In genomic region chr6:128022207-128022606, GRCm38 (mm10) we compare ENCODE assay signal across 9 mouse cellular contexts.
A peak's percentile ranks its signal among the peaks of the same experiment; 100 is the strongest.
DNase-seq lines count a peak whose midpoint lies in the region; ATAC-seq and TF ChIP-seq lines count a peak whose summit lies in the region.
"Had no signal": no experiment of that assay in that cellular context is flagged by ENCODE, and none has a peak within 500 bp of the region (broad histone marks: within the 10 kb centered on the region; RNA-seq: fewer than 3 reads in every experiment).

No protein-coding gene starts in this region.

- H3K27ac ChIP-seq in heart, embryonic 11.5 days (ENCODE audit: low read depth, low read length): peak overlapping the region; percentile 32
- H3K27ac ChIP-seq in embryonic facial prominence, embryonic 14.5 days (replicated peaks; ENCODE audit: low read depth, low read length): no peak overlapping the region
- 0 out of 2 replicates have a peak overlapping the region, but pooled peaks have one; percentile 7 for H3K27ac ChIP-seq in midbrain, embryonic 13.5 days
- H3K27ac ChIP-seq in gastrocnemius, adult 2 months: no peak overlapping the region

- peaks cover 51% of the 10 kb centered on the region for H3K4me1 ChIP-seq in heart, embryonic 11.5 days (ENCODE audit: control insufficient read depth, insufficient read depth, low read length)
- H3K4me1 ChIP-seq in embryonic facial prominence, embryonic 14.5 days (ENCODE audit: control insufficient read depth, insufficient read depth, low read length): peaks cover 50% of the 10 kb centered on the region
- H3K4me1 ChIP-seq in midbrain, embryonic 13.5 days (replicated peaks): peaks cover 40% of the 10 kb centered on the region

- no peak for ATAC-seq in heart, embryonic 11.5 days (replicated peaks; ENCODE audit: insufficient number of reproducible peaks, low FRiP score, low TSS enrichment)
- peak; percentile 42; the same call in 1 of the 2 replicates for ATAC-seq in embryonic facial prominence, embryonic 14.5 days (ENCODE audit: low read depth)
- 0 out of 2 replicates have a peak, but pooled peaks have one; percentile 31 for ATAC-seq in midbrain, embryonic 13.5 days

- no peaks in the 10 kb centered on the region for H3K9me3 ChIP-seq in heart, embryonic 11.5 days (replicated peaks; ENCODE audit: control insufficient read depth, low read length)
- no peaks in the 10 kb centered on the region for H3K9me3 ChIP-seq in embryonic facial prominence, embryonic 14.5 days (ENCODE audit: control insufficient read depth, low read length)
- no peaks in the 10 kb centered on the region for H3K9me3 ChIP-seq in midbrain, embryonic 13.5 days

- intact Hi-C loops in heart, postnatal 14 days (cut with DNase I): no loop called here
- intact Hi-C loops in gastrocnemius, adult 2 months (cut with DNase I): no loop called here

- no peaks in the 10 kb centered on the region for H3K27me3 ChIP-seq in heart, embryonic 11.5 days (ENCODE audit: control insufficient read depth, insufficient read depth, low read length)
- no peaks in the 10 kb centered on the region for H3K27me3 ChIP-seq in embryonic facial prominence, embryonic 14.5 days (replicated peaks; ENCODE audit: control insufficient read depth, insufficient read depth, low read length)
- no peaks in the 10 kb centered on the region; the same call in 1 of the 2 replicates for H3K27me3 ChIP-seq in midbrain, embryonic 13.5 days

- no peak for DNase-seq in heart, postnatal 14 days
- peak; percentile 92 for DNase-seq in embryo, embryonic 10 days (ENCODE audit: low spot score)
- DNase-seq in embryonic facial prominence, embryonic 14.5 days (ENCODE audit: low spot score): peak; percentile 48
- no peak for DNase-seq in gastrocnemius, adult 2 months
- DNase-seq in gastrocnemius, postnatal 4 days (ENCODE audit: low spot score in 2 of 2): no peak
- DNase-seq in c-Kit-positive CD71-positive TER-119-positive erythroid progenitor cells, embryonic 14.5 days (ENCODE audit: low spot score): no peak
- DNase-seq: gastrocnemius, postnatal 10 days had no signal

- 35% methylated on average over 6 of the region's 6 CpGs for WGBS in heart, embryonic 11.5 days (ENCODE audit: insufficient replicate concordance)
- WGBS in embryonic facial prominence, embryonic 14.5 days: 33% methylated on average over 6 of the region's 6 CpGs
- WGBS in midbrain, embryonic 13.5 days: 22% methylated on average over 6 of the region's 6 CpGs

- no peaks in the 10 kb centered on the region for H3K36me3 ChIP-seq in heart, embryonic 11.5 days (ENCODE audit: control insufficient read depth, insufficient read depth, low read length)
- 0 out of 2 replicates have a peak, but pooled peaks cover 4% of the 10 kb centered on the region for H3K36me3 ChIP-seq in embryonic facial prominence, embryonic 14.5 days (ENCODE audit: control insufficient read depth, insufficient read depth, low read length)
- no peaks in the 10 kb centered on the region for H3K36me3 ChIP-seq in midbrain, embryonic 13.5 days

- H3K4me3 ChIP-seq in heart, embryonic 11.5 days (ENCODE audit: low read depth, low read length): no peak overlapping the region
- H3K4me3 ChIP-seq in embryonic facial prominence, embryonic 14.5 days (ENCODE audit: low read depth, low read length): no peak overlapping the region
- H3K4me3 ChIP-seq in midbrain, embryonic 13.5 days (replicated peaks): no peak overlapping the region
- no peak overlapping the region for H3K4me3 ChIP-seq in gastrocnemius, adult 2 months

- TF ChIP-seq CTCF in gastrocnemius, adult 2 months (IDR thresholded peaks at IDR 0.05): no peak

- peak overlapping the region; percentile 52; the same call in 1 of the 2 replicates for H3K9ac ChIP-seq in heart, embryonic 11.5 days (ENCODE audit: low read depth, low read length)
- H3K9ac ChIP-seq in embryonic facial prominence, embryonic 14.5 days (ENCODE audit: low read depth, low read length): no peak overlapping the region
- no peak overlapping the region for H3K9ac ChIP-seq in midbrain, embryonic 13.5 days (replicated peaks)

- no peak overlapping the region for H3K4me2 ChIP-seq in heart, embryonic 11.5 days
- no peak overlapping the region for H3K4me2 ChIP-seq in embryonic facial prominence, embryonic 14.5 days (ENCODE audit: low read depth, low read length)
- H3K4me2 ChIP-seq in midbrain, embryonic 13.5 days (replicated peaks): no peak overlapping the region

Comparison
In these comparisons a context has a peak if more than half of its experiments do, and no peak if none do; other contexts are left out.
1. H3K27ac ChIP-seq: peak in heart, embryonic 11.5 days (single experiment) and midbrain, embryonic 13.5 days (single experiment); none in embryonic facial prominence, embryonic 14.5 days (single experiment) and gastrocnemius, adult 2 months (single experiment).
2. DNase-seq: peak in embryo, embryonic 10 days (single experiment) and embryonic facial prominence, embryonic 14.5 days (single experiment); none in heart, postnatal 14 days (0 of 2), gastrocnemius, adult 2 months (single experiment), gastrocnemius, postnatal 4 days (0 of 2) and c-Kit-positive CD71-positive TER-119-positive erythroid progenitor cells, embryonic 14.5 days (single experiment).